Mouse (Mus musculus): ENCODE results near the gene Oxnad1. TPM values are rescaled to one million over a fixed set of nuclear protein-coding genes. Genes with fewer than 3 reads are reported as not detected.
"Not testable (repeated sequence)": the region's sequence is repeated elsewhere in the genome, so short reads cannot be mapped to it uniquely, and the experiment has no call there.

Gene Oxnad1
- polyA plus RNA-seq, 1 experiment from 2014 or later = 25.8 TPM

- H3K4me2 ChIP-seq = no peak overlapping the region
- no peak for ATAC-seq (ENCODE audit: low FRiP score)
- no peak overlapping the region for H3K9ac ChIP-seq (ENCODE audit: low read length)
- 84% methylated on average over 5 of the region's 5 CpGs for WGBS
- H3K36me3 ChIP-seq (ENCODE audit: control insufficient read depth, insufficient read depth, low read length) = peaks cover 16% of the 10 kb centered on the region
- H3K4me1 ChIP-seq (ENCODE audit: control insufficient read depth, insufficient read depth, low read length) = no peaks in the 10 kb centered on the region
- H3K4me3 ChIP-seq (ENCODE audit: low read depth, low read length) = no peak overlapping the region
- H3K27me3 ChIP-seq (ENCODE audit: control insufficient read depth, insufficient read depth, low read length) = no peaks in the 10 kb centered on the region
- no peaks in the 10 kb centered on the region for H3K9me3 ChIP-seq (ENCODE audit: control insufficient read depth, low read length)
- DNase-seq (ENCODE audit: low spot score, missing footprints) = no peak
- H3K27ac ChIP-seq (ENCODE audit: low read depth, low read length) = no peak overlapping the region
Observed at GRCm38 (mm10) chr14:32096740-32097139, 11.6 kb downstream of the Oxnad1 start.

GRCm38 (mm10) chr14:32097691-32098090, 12.5 kb downstream of the Oxnad1 start:
- ATAC-seq (ENCODE audit: low FRiP score) (no peak), DNase-seq (ENCODE audit: low spot score, missing footprints) (no peak)
- Histone ChIP-seq H3K27ac (ENCODE audit: low read depth, low read length) (no peak overlapping the region), H3K4me3 (ENCODE audit: low read depth, low read length) (no peak overlapping the region), H3K36me3 (ENCODE audit: control insufficient read depth, insufficient read depth, low read length) (peaks cover 16% of the 10 kb centered on the region), H3K9ac (ENCODE audit: low read length) (no peak overlapping the region), H3K27me3 (ENCODE audit: control insufficient read depth, insufficient read depth, low read length) (no peaks in the 10 kb centered on the region), H3K4me1 (ENCODE audit: control insufficient read depth, insufficient read depth, low read length) (no peaks in the 10 kb centered on the region), H3K9me3 (ENCODE audit: control insufficient read depth, low read length) (no peaks in the 10 kb centered on the region), H3K4me2 (no peak overlapping the region)
- WGBS = 98% methylated on average over 7 of the region's 7 CpGs

- DNase-seq (ENCODE audit: low spot score, missing footprints) = no peak
- no peak overlapping the region for H3K4me2 ChIP-seq
Observed at GRCm38 (mm10) chr14:32098951-32099350, 13.8 kb downstream of the Oxnad1 start.

GRCm38 (mm10) chr14:32103556-32103955, 18.4 kb downstream of the Oxnad1 start:
- H3K27me3 ChIP-seq (ENCODE audit: control insufficient read depth, insufficient read depth, low read length) = no peaks in the 10 kb centered on the region
- no peak for DNase-seq (ENCODE audit: low spot score, missing footprints)
- no peak overlapping the region for H3K27ac ChIP-seq (ENCODE audit: low read depth, low read length)
- no peak overlapping the region for H3K4me3 ChIP-seq (ENCODE audit: low read depth, low read length)
- no peaks in the 10 kb centered on the region for H3K4me1 ChIP-seq (ENCODE audit: control insufficient read depth, insufficient read depth, low read length)
- no peak for ATAC-seq (ENCODE audit: low FRiP score)
- 80% methylated on average over 4 of the region's 4 CpGs for WGBS
- H3K9me3 ChIP-seq (ENCODE audit: control insufficient read depth, low read length) = no peaks in the 10 kb centered on the region
- no peak overlapping the region for H3K4me2 ChIP-seq
- peaks cover 6% of the 10 kb centered on the region; the same call in 1 of the 2 replicates for H3K36me3 ChIP-seq (ENCODE audit: control insufficient read depth, insufficient read depth, low read length)
- H3K9ac ChIP-seq (ENCODE audit: low read length) = no peak overlapping the region

More at GRCm38 (mm10) chr14:32098951-32099350, 13.8 kb downstream of the Oxnad1 start:
- Histone ChIP-seq H3K4me1 (ENCODE audit: control insufficient read depth, insufficient read depth, low read length) (no peaks in the 10 kb centered on the region), H3K9me3 (ENCODE audit: control insufficient read depth, low read length) (no peaks in the 10 kb centered on the region), H3K36me3 (ENCODE audit: control insufficient read depth, insufficient read depth, low read length) (peaks cover 16% of the 10 kb centered on the region), H3K27ac (ENCODE audit: low read depth, low read length) (no peak overlapping the region), H3K27me3 (ENCODE audit: control insufficient read depth, insufficient read depth, low read length) (no peaks in the 10 kb centered on the region), H3K4me3 (ENCODE audit: low read depth, low read length) (no peak overlapping the region), H3K9ac (ENCODE audit: low read length) (no peak overlapping the region)
- ATAC-seq (ENCODE audit: low FRiP score) = no peak
- WGBS = 94% methylated on average over 3 of the region's 3 CpGs

GRCm38 (mm10) chr14:32105663-32106062, 20.5 kb downstream of the Oxnad1 start:
- ATAC-seq (ENCODE audit: low FRiP score) = no peak
- H3K4me3 ChIP-seq (ENCODE audit: low read depth, low read length) = no peak overlapping the region
- WGBS = 66% methylated on average over 7 of the region's 7 CpGs
- H3K4me2 ChIP-seq = no peak overlapping the region
- H3K27ac ChIP-seq (ENCODE audit: low read depth, low read length) = no peak overlapping the region
- no peak overlapping the region for H3K9ac ChIP-seq (ENCODE audit: low read length)
- no peaks in the 10 kb centered on the region for H3K4me1 ChIP-seq (ENCODE audit: control insufficient read depth, insufficient read depth, low read length)
- H3K27me3 ChIP-seq (ENCODE audit: control insufficient read depth, insufficient read depth, low read length) = no peaks in the 10 kb centered on the region
- H3K9me3 ChIP-seq (ENCODE audit: control insufficient read depth, low read length) = no peaks in the 10 kb centered on the region
- no peak for DNase-seq (ENCODE audit: low spot score, missing footprints)
- no peaks in the 10 kb centered on the region for H3K36me3 ChIP-seq (ENCODE audit: control insufficient read depth, insufficient read depth, low read length)

GRCm38 (mm10) chr14:32106911-32107310, 21.7 kb downstream of the Oxnad1 start:
- no peaks in the 10 kb centered on the region for H3K4me1 ChIP-seq (ENCODE audit: control insufficient read depth, insufficient read depth, low read length)
- no peak for DNase-seq (ENCODE audit: low spot score, missing footprints)
- WGBS = 91% methylated on average over 4 of the region's 4 CpGs
- H3K9me3 ChIP-seq (ENCODE audit: control insufficient read depth, low read length) = no peaks in the 10 kb centered on the region
- H3K4me3 ChIP-seq (ENCODE audit: low read depth, low read length) = no peak overlapping the region
- H3K27me3 ChIP-seq (ENCODE audit: control insufficient read depth, insufficient read depth, low read length) = no peaks in the 10 kb centered on the region
- no peaks in the 10 kb centered on the region for H3K36me3 ChIP-seq (ENCODE audit: control insufficient read depth, insufficient read depth, low read length)
- H3K4me2 ChIP-seq = no peak overlapping the region
- H3K9ac ChIP-seq (ENCODE audit: low read length) = no peak overlapping the region
- no peak overlapping the region for H3K27ac ChIP-seq (ENCODE audit: low read depth, low read length)
- no peak for ATAC-seq (ENCODE audit: low FRiP score)

- ATAC-seq (ENCODE audit: low FRiP score) = not testable (repeated sequence)
Observed at GRCm38 (mm10) chr14:32112124-32112523, 26.9 kb downstream of the Oxnad1 start.

GRCm38 (mm10) chr14:32120940-32121919, 36.1 kb downstream of the Oxnad1 start:
- no peak overlapping the region for H3K4me2 ChIP-seq
- DNase-seq (ENCODE audit: low spot score, missing footprints) (no peak), ATAC-seq (ENCODE audit: low FRiP score) (no peak)
- H3K9ac ChIP-seq (ENCODE audit: low read length) = no peak overlapping the region
- H3K4me3 ChIP-seq (ENCODE audit: low read depth, low read length) = no peak overlapping the region
- H3K36me3 ChIP-seq (ENCODE audit: control insufficient read depth, insufficient read depth, low read length) = no peaks in the 10 kb centered on the region
- no peak overlapping the region for H3K27ac ChIP-seq (ENCODE audit: low read depth, low read length)
- no peaks in the 10 kb centered on the region for H3K4me1 ChIP-seq (ENCODE audit: control insufficient read depth, insufficient read depth, low read length)
- 76% methylated on average over 11 of the region's 11 CpGs for WGBS
- no peaks in the 10 kb centered on the region for H3K9me3 ChIP-seq (ENCODE audit: control insufficient read depth, low read length)
- H3K27me3 ChIP-seq (ENCODE audit: control insufficient read depth, insufficient read depth, low read length) = no peaks in the 10 kb centered on the region

More at GRCm38 (mm10) chr14:32112124-32112523, 26.9 kb downstream of the Oxnad1 start:
- not testable (repeated sequence) for H3K27me3 ChIP-seq (ENCODE audit: control insufficient read depth, insufficient read depth, low read length); DNase-seq (ENCODE audit: low spot score, missing footprints); H3K36me3 ChIP-seq (ENCODE audit: control insufficient read depth, insufficient read depth, low read length); H3K4me1 ChIP-seq (ENCODE audit: control insufficient read depth, insufficient read depth, low read length); H3K9ac ChIP-seq (ENCODE audit: low read length); H3K9me3 ChIP-seq (ENCODE audit: control insufficient read depth, low read length); H3K4me3 ChIP-seq (ENCODE audit: low read depth, low read length); H3K27ac ChIP-seq (ENCODE audit: low read depth, low read length); H3K4me2 ChIP-seq
- WGBS = 92% methylated on average over 10 of the region's 10 CpGs

- Histone ChIP-seq H3K4me1 (ENCODE audit: control insufficient read depth, insufficient read depth, low read length) (no peaks in the 10 kb centered on the region), H3K27ac (ENCODE audit: low read depth, low read length) (no peak overlapping the region), H3K4me2 (no peak overlapping the region), H3K9ac (ENCODE audit: low read length) (no peak overlapping the region), H3K9me3 (ENCODE audit: control insufficient read depth, low read length) (no peaks in the 10 kb centered on the region), H3K36me3 (ENCODE audit: control insufficient read depth, insufficient read depth, low read length) (no peaks in the 10 kb centered on the region), H3K4me3 (ENCODE audit: low read depth, low read length) (no peak overlapping the region), H3K27me3 (ENCODE audit: control insufficient read depth, insufficient read depth, low read length) (no peaks in the 10 kb centered on the region)
- 54% methylated on average over 2 of the region's 2 CpGs for WGBS
- ATAC-seq (ENCODE audit: low FRiP score) = no peak
- DNase-seq (ENCODE audit: low spot score, missing footprints) = no peak
Observed at GRCm38 (mm10) chr14:32121920-32122315, 36.7 kb downstream of the Oxnad1 start.

Data from midbrain, embryonic 11.5 days (tissue).